Mouse (Mus musculus) v-Abl transformed pro-B cells (cell line): ENCODE measurements at regions not wholly inside any gene's neighbourhood (a gene's known extent, or its start where the extent isn't known, plus 50 kb on each side); places are given as distances from the start of the nearest gene placed in this dataset.

Source experiments
- in situ Hi-C, 2 experiments: fragments of 400-800 bp; cut with MboI; formaldehyde crosslinking; loops; one replicate each; pipeline ENCODE4 v1.15.1; 2025; ENCODE audit not compliant: unreplicated experiment in 2 of 2

GRCm38 (mm10) chrX:57869648-57870047 is 152.9 kb upstream of the Zic3 start:
- in situ Hi-C loops: no loop called here

- in situ Hi-C loops: loop anchor here in 1 of 2 experiments (25.0 kb wide), 1 partner anchor 96 kb away; the partner anchor contains the start of gene Zic3
These were observed 105.8 kb upstream of the Zic3 start for GRCm38 (mm10) chrX:57916705-57917104.

GRCm38 (mm10) chrX:57917441-57918145 is 104.9 kb upstream of the Zic3 start:
- in situ Hi-C loops: loop anchor here in 1 of 2 experiments (25.0 kb wide), 1 partner anchor 95 kb away; the partner anchor contains the start of gene Zic3

GRCm38 (mm10) chrX:57918181-57919115 is 104.1 kb upstream of the Zic3 start:
- in situ Hi-C loops: loop anchor here in 1 of 2 experiments (25.0 kb wide), 1 partner anchor 94 kb away; the partner anchor contains the start of gene Zic3

GRCm38 (mm10) chrX:57919886-57920285 is 102.6 kb upstream of the Zic3 start:
- in situ Hi-C loops: loop anchor here in 1 of 2 experiments (25.0 kb wide), 1 partner anchor 92 kb away; the partner anchor contains the start of gene Zic3

- in situ Hi-C loops: loop anchor here in 1 of 2 experiments (25.0 kb wide), 1 partner anchor 92 kb away; the partner anchor contains the start of gene Zic3
These were observed 102.1 kb upstream of the Zic3 start for GRCm38 (mm10) chrX:57920376-57920775.

- in situ Hi-C loops: loop anchor here in 1 of 2 experiments (25.0 kb wide), 1 partner anchor 91 kb away; the partner anchor contains the start of gene Zic3
These were observed 101.2 kb upstream of the Zic3 start for GRCm38 (mm10) chrX:57921294-57921693.

GRCm38 (mm10) chrX:57921821-57922449 is 100.6 kb upstream of the Zic3 start:
- in situ Hi-C loops: loop anchor here in 1 of 2 experiments (25.0 kb wide), 1 partner anchor 90 kb away; the partner anchor contains the start of gene Zic3

- in situ Hi-C loops: loop anchor here in 1 of 2 experiments (25.0 kb wide), 1 partner anchor 88 kb away; the partner anchor contains the start of gene Zic3
These were observed 98.7 kb upstream of the Zic3 start for GRCm38 (mm10) chrX:57923836-57924235.

GRCm38 (mm10) chrX:57935621-57936020 is 86.9 kb upstream of the Zic3 start:
- in situ Hi-C loops: no loop called here

- in situ Hi-C loops: no loop called here
These were observed 84.2 kb upstream of the Zic3 start for GRCm38 (mm10) chrX:57938248-57938836.

GRCm38 (mm10) chrX:57950896-57951295 is 71.6 kb upstream of the Zic3 start:
- in situ Hi-C loops: no loop called here

- in situ Hi-C loops: no loop called here
These were observed 71.2 kb upstream of the Zic3 start for GRCm38 (mm10) chrX:57951301-57951700.

GRCm38 (mm10) chrX:57954594-57955185 is 67.8 kb upstream of the Zic3 start:
- in situ Hi-C loops: no loop called here
